Mouse (Mus musculus) gastrocnemius, postnatal 25 days (tissue): ENCODE results near the gene Ebf4. TPM values are rescaled to one million over a fixed set of nuclear protein-coding genes. Genes with fewer than 3 reads are reported as not detected.

Source experiments
- DNase-seq: peaks from one replicate; pipeline ENCODE4 v3.0.0; 2022
- total RNA-seq, 2 experiments: library from RNA; stranded (reverse); gene quantifications; 1 replicate in 1 of 2; 2 replicates in 1 of 2; pipeline ENCODE4 v1.2.3; 2021

The Ebf4 gene
- total RNA-seq, 2 experiments from 2014 or later, result 0.19 to 0.49 TPM

- no peak for DNase-seq
Observed at GRCm38 (mm10) chr2:130386212-130386611, 91.2 kb downstream of the Ebf4 start.

GRCm38 (mm10) chr2:130388796-130389195 is 93.8 kb downstream of the Ebf4 start:
- no peak for DNase-seq

GRCm38 (mm10) chr2:130390993-130391625 is 96.1 kb downstream of the Ebf4 start:
- no peak for DNase-seq

GRCm38 (mm10) chr2:130392836-130393235 is 97.9 kb downstream of the Ebf4 start:
- no peak for DNase-seq

- DNase-seq, result no peak
Observed at GRCm38 (mm10) chr2:130395696-130396095, 100.7 kb downstream of the Ebf4 start.

GRCm38 (mm10) chr2:130397186-130397985 is 102.4 kb downstream of the Ebf4 start, which contains the start of gene Cpxm1:
TSS of gene Cpxm1 (minus strand) at chr2:130397574.
- peak; percentile 31 for DNase-seq

- no peak for DNase-seq
Observed at GRCm38 (mm10) chr2:130398091-130398490, 103.1 kb downstream of the Ebf4 start.

- DNase-seq, result no peak
Observed at GRCm38 (mm10) chr2:130400046-130400445, 105.1 kb downstream of the Ebf4 start.

GRCm38 (mm10) chr2:130401891-130402290 is 106.9 kb downstream of the Ebf4 start:
- no peak for DNase-seq

- DNase-seq, result no peak
Observed at GRCm38 (mm10) chr2:130404939-130405338, 110.0 kb downstream of the Ebf4 start, which contains the start of the genes Gm28372 and 1700020A23Rik. TSS of gene Gm28372 (plus strand) at chr2:130405239. TSS of gene 1700020A23Rik (plus strand) at chr2:130405259.

- DNase-seq, result no peak
Observed at GRCm38 (mm10) chr2:130406178-130406577, 111.2 kb downstream of the Ebf4 start, which contains the start of gene Tmem239. TSS of gene Tmem239 (plus strand) at chr2:130406478.

- no peak for DNase-seq
Observed at GRCm38 (mm10) chr2:130408194-130408593, 113.2 kb downstream of the Ebf4 start.

- peak; percentile 66 for DNase-seq
Observed at GRCm38 (mm10) chr2:130411558-130412495, 116.9 kb downstream of the Ebf4 start.

- no peak for DNase-seq
Observed at GRCm38 (mm10) chr2:130412775-130413174, 117.8 kb downstream of the Ebf4 start.

GRCm38 (mm10) chr2:130414094-130414856 is 119.3 kb downstream of the Ebf4 start:
- DNase-seq, result no peak

Other genes with a start within 250 kb of the Ebf4 start
- not detected for gene Tgm6, start 182.8 kb upstream of the Ebf4 start, total RNA-seq
- gene Snrpb, start 115.8 kb upstream of the Ebf4 start, total RNA-seq, result 100 to 1,000 TPM; 118 to 122 TPM
- not detected for gene Tmc2, start 100.0 kb upstream of the Ebf4 start, total RNA-seq
- 10 to 100 TPM; 31.3 to 33.0 TPM for gene Nop56, start 20.7 kb upstream of the Ebf4 start, total RNA-seq
- gene Idh3b, start 10.6 kb upstream of the Ebf4 start, total RNA-seq, result 100 to 1,000 TPM; 461 to 484 TPM
- 1 to 10 TPM; 1.8 to 5.7 TPM for gene Cpxm1, start 102.4 kb downstream of the Ebf4 start, total RNA-seq
- not detected for gene Gm28372, start 110.1 kb downstream of the Ebf4 start, total RNA-seq
- gene 1700020A23Rik, start 110.1 kb downstream of the Ebf4 start, total RNA-seq, result not detected
- gene Tmem239, start 111.3 kb downstream of the Ebf4 start, total RNA-seq, result not detected
- 10 to 100 TPM; 16.2 to 16.8 TPM for gene Vps16, start 129.2 kb downstream of the Ebf4 start, total RNA-seq
- gene Pced1a, start 129.5 kb downstream of the Ebf4 start, total RNA-seq, result 1 to 10 TPM; 3.8 to 4.5 TPM
- gene Ptpra, start 155.1 kb downstream of the Ebf4 start, total RNA-seq, result 10 to 100 TPM; 17.3 to 21.4 TPM